Mouse (Mus musculus) embryonic facial prominence, embryonic 15.5 days (tissue): ENCODE data around the gene Myg1. TPM values are rescaled to one million over a fixed set of nuclear protein-coding genes. Genes with fewer than 3 reads are reported as not detected.

ENCODE experiments used
- ATAC-seq: fragments of 200-750 bp; cut with Nextera tagmentation; 2 replicates; pipeline ENCODE4 v1.8.0; 2017; ENCODE audit warnings: low read depth, moderate TSS enrichment; ENCODE audit not compliant: insufficient number of reproducible peaks, low FRiP score, low TSS enrichment
- H3K27ac ChIP-seq: fragments of 300-500 bp; sonication (generic); replicated peaks from 2 replicates; pipeline ENCODE4 v1.5.1; 2015; ENCODE audit warnings: mild to moderate bottlenecking, inconsistent platforms
- H3K27me3 ChIP-seq: fragments of 300-500 bp; sonication (generic); 2 replicates; pipeline ENCODE4 v1.6.1; 2015; ENCODE audit warnings: inconsistent platforms
- H3K36me3 ChIP-seq: fragments of 300-500 bp; sonication (generic); 2 replicates; pipeline ENCODE4 v1.6.1; 2015; ENCODE audit warnings: mild to moderate bottlenecking, inconsistent platforms
- H3K4me1 ChIP-seq: fragments of 300-500 bp; sonication (generic); 2 replicates; pipeline ENCODE4 v1.6.1; 2015; ENCODE audit warnings: inconsistent platforms
- H3K4me2 ChIP-seq: fragments of 300-500 bp; sonication (generic); replicated peaks from 2 replicates; pipeline ENCODE4 v1.6.1; 2015; ENCODE audit warnings: mild to moderate bottlenecking, inconsistent platforms
- H3K4me3 ChIP-seq: fragments of 300-500 bp; sonication (generic); replicated peaks from 2 replicates; pipeline ENCODE4 v1.5.1; 2015; ENCODE audit warnings: mild to moderate bottlenecking, inconsistent platforms
- H3K9ac ChIP-seq: fragments of 300-500 bp; sonication (generic); 2 replicates; pipeline ENCODE4 v1.6.1; 2015; ENCODE audit warnings: inconsistent platforms
- H3K9me3 ChIP-seq: fragments of 300-500 bp; sonication (generic); replicated peaks from 2 replicates; pipeline ENCODE4 v1.6.1; 2016; ENCODE audit warnings: inconsistent platforms
- WGBS: fragments of 180-500 bp; shearing (Covaris S2); methylation state at CpG from one replicate; pipeline ENCODE4 v1.1.7; 2015; 5-methylcytosine and 5-hydroxymethylcytosine counted together
- polyA plus RNA-seq: library from polyadenylated mRNA; unstranded; fragments of >200 nt; fragmentation: Nextera tagmentation; extraction: Ambion mirVana; gene quantifications from 2 replicates; pipeline ENCODE4 v1.2.1, GENCODE M21; 2015

The Myg1 gene
- polyA plus RNA-seq, 1 experiment from 2014 or later = 95.6 TPM

- WGBS = 3% methylated on average over 12 of the region's 14 CpGs
- ATAC-seq = peak; percentile 72
- Histone ChIP-seq H3K27me3 (peaks cover 29% of the 10 kb centered on the region), H3K9ac (no peak overlapping the region), H3K36me3 (no peaks in the 10 kb centered on the region), H3K4me2 (peak overlapping the region; percentile 42), H3K9me3 (no peaks in the 10 kb centered on the region), H3K27ac (peak overlapping the region; percentile 63), H3K4me1 (peaks cover 40% of the 10 kb centered on the region), H3K4me3 (peak overlapping the region; percentile 40)
Observed at GRCm38 (mm10) chr15:102362648-102363047, 31.1 kb downstream of the Myg1 start.

- no peak overlapping the region; the same call in 1 of the 2 replicates for H3K4me2 ChIP-seq
- H3K4me3 ChIP-seq = peak overlapping the region; percentile 40
- H3K27me3 ChIP-seq = 0 out of 2 replicates have a peak, but pooled peaks cover 11% of the 10 kb centered on the region
- H3K9ac ChIP-seq = no peak overlapping the region
- WGBS = 93% methylated on average over 1 of the region's 1 CpGs
- H3K27ac ChIP-seq = 0 out of 2 replicates have a peak overlapping the region, but pooled peaks have one; percentile 30
- H3K4me1 ChIP-seq = peaks cover 24% of the 10 kb centered on the region; the same call in 1 of the 2 replicates
- no peak for ATAC-seq
- H3K36me3 ChIP-seq = no peaks in the 10 kb centered on the region
- no peaks in the 10 kb centered on the region for H3K9me3 ChIP-seq
Observed at GRCm38 (mm10) chr15:102364678-102365077, 33.2 kb downstream of the Myg1 start.

- H3K27ac ChIP-seq = peak overlapping the region; percentile 66
- WGBS = 5% methylated on average over 7 of the region's 7 CpGs
- H3K4me3 ChIP-seq = peak overlapping the region; percentile 40
Observed at GRCm38 (mm10) chr15:102366238-102366637, 34.7 kb downstream of the Myg1 start.

GRCm38 (mm10) chr15:102366733-102367344, 35.3 kb downstream of the Myg1 start, which contains the start of gene Sp7:
Gene Sp7 (minus strand): TSS chr15:102367182.
- no peak for ATAC-seq
- H3K27ac ChIP-seq = peak within 1 kb of the TSS; percentile 66

More at GRCm38 (mm10) chr15:102366238-102366637, 34.7 kb downstream of the Myg1 start:
- no peak for ATAC-seq
- H3K27me3 ChIP-seq = 0 out of 2 replicates have a peak, but pooled peaks cover 11% of the 10 kb centered on the region
- H3K4me1 ChIP-seq = peaks cover 38% of the 10 kb centered on the region
- no peaks in the 10 kb centered on the region for H3K9me3 ChIP-seq
- H3K9ac ChIP-seq = peak overlapping the region; percentile 46
- H3K4me2 ChIP-seq = peak overlapping the region; percentile 49
- no peaks in the 10 kb centered on the region for H3K36me3 ChIP-seq

DNA sequence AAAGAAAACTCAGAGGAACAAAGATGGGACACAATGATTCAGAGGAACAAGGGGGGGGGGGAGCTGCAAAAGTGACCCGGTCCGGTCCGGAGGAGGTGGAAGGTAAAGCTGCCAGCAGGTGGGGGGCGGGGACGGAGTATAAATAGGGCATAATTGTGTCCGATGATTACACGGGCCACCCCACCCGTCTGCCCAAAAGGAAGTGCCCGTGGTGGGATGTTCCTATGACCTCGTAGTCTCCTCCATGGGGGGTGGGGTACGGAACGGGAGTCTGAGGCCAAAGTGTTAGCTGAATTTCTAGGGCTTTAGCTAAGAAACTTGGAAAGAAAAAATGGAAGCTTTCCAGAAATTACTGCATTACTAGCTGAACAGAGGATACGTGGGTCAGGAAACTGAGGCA, 38.5 kb downstream of the Myg1 start:
- peak overlapping the region; percentile 24; the same call in 1 of the 2 replicates for H3K4me3 ChIP-seq
- 8% methylated on average over 13 of the region's 13 CpGs for WGBS
- no peak for ATAC-seq
- H3K36me3 ChIP-seq = no peaks in the 10 kb centered on the region
- H3K27me3 ChIP-seq = 0 out of 2 replicates have a peak, but pooled peaks cover 7% of the 10 kb centered on the region
- H3K9ac ChIP-seq = no peak overlapping the region
- peak overlapping the region; percentile 74 for H3K27ac ChIP-seq
- H3K4me2 ChIP-seq = peak overlapping the region; percentile 42
- H3K9me3 ChIP-seq = no peaks in the 10 kb centered on the region
- peaks cover 30% of the 10 kb centered on the region for H3K4me1 ChIP-seq

More at GRCm38 (mm10) chr15:102366733-102367344, 35.3 kb downstream of the Myg1 start, which contains the start of gene Sp7:
- H3K9me3 ChIP-seq = no peaks in the 10 kb centered on the region
- peak within 1 kb of the TSS; percentile 46 for H3K9ac ChIP-seq
- WGBS = 5% methylated on average over 13 of the region's 15 CpGs
- H3K4me1 ChIP-seq = peaks cover 38% of the 10 kb centered on the region
- H3K36me3 ChIP-seq = no peaks in the 10 kb centered on the region
- peak within 1 kb of the TSS; percentile 49 for H3K4me2 ChIP-seq
- 0 out of 2 replicates have a peak, but pooled peaks cover 11% of the 10 kb centered on the region for H3K27me3 ChIP-seq
- H3K4me3 ChIP-seq = peak within 1 kb of the TSS; percentile 40

- H3K4me1 ChIP-seq = peaks cover 29% of the 10 kb centered on the region
- H3K27me3 ChIP-seq = 0 out of 2 replicates have a peak, but pooled peaks cover 4% of the 10 kb centered on the region
- no peaks in the 10 kb centered on the region for H3K36me3 ChIP-seq
- peak; percentile 89 for ATAC-seq
- peak overlapping the region; percentile 24 for H3K4me3 ChIP-seq
- no peaks in the 10 kb centered on the region for H3K9me3 ChIP-seq
- H3K9ac ChIP-seq = peak overlapping the region; percentile 35; the same call in 1 of the 2 replicates
- WGBS = 2% methylated on average over 10 of the region's 10 CpGs
- H3K27ac ChIP-seq = peak overlapping the region; percentile 74
- H3K4me2 ChIP-seq = peak overlapping the region; percentile 42
Observed at GRCm38 (mm10) chr15:102370727-102371126, 39.2 kb downstream of the Myg1 start.

DNA sequence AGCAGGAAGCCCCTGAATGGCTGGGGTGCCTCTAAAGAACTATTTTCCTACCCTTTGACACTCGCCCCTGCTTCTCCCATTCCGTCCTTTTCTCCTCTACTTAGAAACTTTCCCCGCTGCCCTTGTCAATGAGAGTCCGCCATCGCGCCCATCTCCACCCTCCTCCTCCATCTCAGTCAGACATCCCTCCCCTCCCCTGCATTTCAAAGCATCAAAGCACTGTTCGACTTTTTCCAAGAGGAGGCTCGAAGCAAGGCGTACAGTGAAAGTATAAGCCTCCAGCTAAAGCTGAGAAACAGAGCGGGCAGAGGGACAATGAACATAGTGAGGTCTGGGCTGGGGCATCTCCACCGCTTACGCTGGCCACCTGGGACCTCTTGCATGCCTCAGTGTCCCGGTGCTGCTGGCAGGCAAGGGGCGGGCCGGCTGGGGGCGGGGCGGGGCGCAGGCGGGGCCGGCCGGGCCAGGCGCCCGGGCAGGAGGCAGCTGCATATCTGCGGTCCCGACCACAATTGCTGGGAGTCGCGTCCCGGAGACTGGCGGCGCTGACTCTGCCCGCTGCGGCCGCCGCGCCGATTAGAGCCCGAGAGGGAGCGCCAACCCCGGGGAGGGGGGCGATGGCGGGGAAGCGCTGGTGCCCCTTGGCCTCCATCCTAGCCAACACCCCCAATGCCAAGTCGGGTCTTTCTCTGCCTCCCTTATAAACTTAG, 45.1 kb downstream of the Myg1 start:
- Histone ChIP-seq H3K27me3 (no peaks in the 10 kb centered on the region), H3K4me1 (peaks cover 16% of the 10 kb centered on the region), H3K9me3 (no peaks in the 10 kb centered on the region), H3K4me2 (peak overlapping the region; percentile 93), H3K9ac (peak overlapping the region; percentile 59), H3K4me3 (peak overlapping the region; percentile 59), H3K36me3 (no peaks in the 10 kb centered on the region), H3K27ac (peak overlapping the region; percentile 90)
- under 1% methylated on average over 43 of the region's 43 CpGs for WGBS
- ATAC-seq = peak; percentile 80

DNA sequence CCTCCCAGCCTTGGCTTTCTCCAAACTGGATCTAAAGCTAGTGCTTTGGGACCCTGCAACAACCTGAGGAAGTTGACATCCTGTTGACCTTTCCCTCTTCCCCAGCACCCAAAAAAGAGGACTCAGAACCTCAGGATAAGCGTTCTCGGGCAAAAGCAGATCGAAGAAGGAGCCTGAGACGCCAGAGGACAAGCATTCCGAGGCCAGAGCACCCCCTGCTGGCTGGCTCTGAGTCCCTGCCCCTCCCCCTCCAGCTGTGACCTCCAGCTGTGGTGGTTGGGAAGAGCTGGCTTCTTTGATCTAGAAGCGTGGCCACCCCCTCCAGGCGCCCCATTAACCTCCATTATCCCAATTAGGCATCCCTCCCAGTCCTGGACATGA, 45.6 kb downstream of the Myg1 start:
- ATAC-seq = peak; percentile 63
- Histone ChIP-seq H3K4me2 (peak overlapping the region; percentile 93), H3K27me3 (no peaks in the 10 kb centered on the region), H3K9ac (peak overlapping the region; percentile 59), H3K27ac (peak overlapping the region; percentile 90), H3K9me3 (no peaks in the 10 kb centered on the region), H3K4me3 (peak overlapping the region; percentile 59), H3K4me1 (peaks cover 16% of the 10 kb centered on the region), H3K36me3 (no peaks in the 10 kb centered on the region)
- WGBS = 0% methylated on average over 7 of the region's 7 CpGs

GRCm38 (mm10) chr15:102377810-102378262, 46.3 kb downstream of the Myg1 start:
- Histone ChIP-seq H3K4me3 (peak overlapping the region; percentile 59), H3K9ac (no peak overlapping the region), H3K9me3 (no peaks in the 10 kb centered on the region), H3K27me3 (no peaks in the 10 kb centered on the region), H3K4me1 (peaks cover 16% of the 10 kb centered on the region), H3K4me2 (peak overlapping the region; percentile 93), H3K36me3 (no peaks in the 10 kb centered on the region), H3K27ac (peak overlapping the region; percentile 90)
- 3% methylated on average over 10 of the region's 10 CpGs for WGBS
- ATAC-seq = peak; percentile 71; the same call in 1 of the 2 replicates

GRCm38 (mm10) chr15:102381575-102381974, 50.1 kb downstream of the Myg1 start:
- no peaks in the 10 kb centered on the region for H3K27me3 ChIP-seq
- H3K9me3 ChIP-seq = no peaks in the 10 kb centered on the region
- no peaks in the 10 kb centered on the region for H3K36me3 ChIP-seq
- no peak overlapping the region for H3K4me2 ChIP-seq
- H3K9ac ChIP-seq = no peak overlapping the region
- 2% methylated on average over 7 of the region's 7 CpGs for WGBS
- H3K27ac ChIP-seq = no peak overlapping the region
- peak; percentile 49 for ATAC-seq
- peaks cover 10% of the 10 kb centered on the region for H3K4me1 ChIP-seq
- H3K4me3 ChIP-seq = no peak overlapping the region

GRCm38 (mm10) chr15:102383671-102384070, 52.2 kb downstream of the Myg1 start:
- no peak overlapping the region for H3K27ac ChIP-seq
- 91% methylated on average over 6 of the region's 6 CpGs for WGBS

More at GRCm38 (mm10) chr15:102383671-102384070, 52.2 kb downstream of the Myg1 start:
- ATAC-seq = no peak
- Histone ChIP-seq H3K4me3 (no peak overlapping the region), H3K36me3 (no peaks in the 10 kb centered on the region), H3K9me3 (no peaks in the 10 kb centered on the region), H3K9ac (no peak overlapping the region), H3K4me1 (no peaks in the 10 kb centered on the region), H3K4me2 (no peak overlapping the region), H3K27me3 (no peaks in the 10 kb centered on the region)
